Mouse (Mus musculus) gastrocnemius, postnatal 14 days (tissue): ENCODE measurements at regions not wholly inside any gene's neighbourhood (a gene's known extent, or its start where the extent isn't known, plus 50 kb on each side); places are given as distances from the start of the nearest gene placed in this dataset.

Experiments
- DNase-seq: peaks from one replicate; pipeline ENCODE4 v3.0.0; 2021; ENCODE audit warnings: mixed read lengths
- intact Hi-C: fragments of 180-260 bp; cut with DNase I; formaldehyde crosslinking; loops from one replicate; pipeline ENCODE4 v1.15.1; 2025; ENCODE audit warnings: low total_unique reads

DNA sequence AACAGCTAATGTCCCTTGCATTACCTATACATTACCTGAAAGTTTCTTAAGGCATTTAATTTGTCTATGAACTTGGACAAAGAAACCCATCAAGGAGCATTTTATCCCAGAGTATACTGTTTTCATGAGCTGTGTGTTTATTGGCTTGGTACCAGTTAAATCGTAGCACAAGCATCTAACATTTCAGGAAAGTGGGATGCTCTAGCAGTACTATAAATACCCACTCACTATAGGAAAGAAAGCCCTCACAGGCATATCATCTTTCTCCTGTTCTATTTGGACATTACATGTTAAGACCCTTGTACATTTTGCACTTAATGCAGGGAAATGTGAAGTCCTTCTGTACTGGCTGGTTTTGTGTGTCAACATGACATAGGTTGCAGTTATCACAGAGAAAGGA lies 163.9 kb downstream of the Ptprc start:
- no peak for DNase-seq
- intact Hi-C loops = no loop called here

DNA sequence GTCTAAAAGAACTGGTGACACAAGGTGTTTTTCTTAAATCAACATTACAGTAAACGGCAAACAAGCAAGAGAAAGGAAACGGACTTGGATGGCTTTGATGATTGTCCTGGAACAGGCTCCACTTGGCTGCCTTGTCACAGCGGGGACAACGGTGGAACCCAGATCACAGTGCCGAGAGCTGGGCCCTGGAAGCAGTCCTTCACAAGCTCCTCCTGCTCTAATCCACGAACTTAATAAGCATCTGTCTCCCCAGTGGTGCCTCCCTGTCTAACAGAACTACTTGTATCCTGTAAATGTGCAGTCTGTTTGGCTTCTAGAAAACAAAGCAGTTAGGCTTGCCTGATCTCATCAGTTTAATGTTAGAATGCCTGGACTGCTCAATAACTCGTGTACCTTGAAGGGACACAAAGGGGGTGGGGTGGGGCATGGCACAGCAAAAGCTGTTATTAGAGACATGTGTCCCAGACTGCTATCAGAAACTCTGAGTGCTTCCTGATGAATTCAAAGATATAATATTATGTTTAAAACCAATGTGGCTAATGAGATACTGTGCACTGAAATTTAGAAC lies 164.5 kb downstream of the Ptprc start:
- peak; percentile 15 for DNase-seq
- intact Hi-C loops = no loop called here

DNA sequence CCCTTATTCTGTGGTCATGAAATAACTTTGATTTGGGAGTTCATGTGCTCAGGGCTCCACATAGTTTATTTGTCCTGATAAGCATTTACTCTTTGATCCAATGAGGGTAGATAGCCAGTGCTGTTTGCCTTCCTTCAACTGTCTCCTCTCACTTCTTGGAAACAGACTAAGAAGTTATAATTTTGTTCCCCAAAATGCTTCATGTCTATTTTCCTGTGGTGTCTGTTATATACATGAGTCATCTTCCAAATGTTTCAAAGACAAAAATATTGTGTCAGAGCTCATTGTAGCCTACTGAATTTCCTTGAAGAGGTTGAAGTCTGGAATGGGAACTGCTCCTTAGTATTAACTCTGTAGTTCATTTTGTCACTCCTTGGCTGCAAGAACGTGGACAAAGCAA lies 168.7 kb downstream of the Ptprc start:
- no peak for DNase-seq
- intact Hi-C loops = no loop called here

DNA sequence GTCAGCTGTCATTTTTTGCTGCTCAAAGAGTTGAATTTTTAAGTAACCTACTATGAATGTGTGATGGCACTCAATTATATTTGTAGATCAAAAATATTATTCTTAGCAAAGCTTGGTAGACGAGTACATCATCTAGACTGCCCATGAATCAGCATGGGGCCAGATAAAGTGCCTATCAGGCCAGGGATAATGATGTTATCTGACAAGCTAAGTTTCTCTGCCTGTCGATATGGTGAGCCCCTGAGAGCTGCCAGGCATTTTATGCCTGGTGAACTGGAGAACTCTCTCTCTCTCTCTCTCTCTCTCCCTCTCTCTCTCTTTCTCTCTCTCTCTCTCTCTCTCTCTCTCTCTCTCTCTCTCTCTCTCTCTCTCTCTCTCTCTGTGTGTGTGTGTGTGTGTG lies 171.2 kb downstream of the Ptprc start:
- intact Hi-C loops = no loop called here
- no peak for DNase-seq

DNA sequence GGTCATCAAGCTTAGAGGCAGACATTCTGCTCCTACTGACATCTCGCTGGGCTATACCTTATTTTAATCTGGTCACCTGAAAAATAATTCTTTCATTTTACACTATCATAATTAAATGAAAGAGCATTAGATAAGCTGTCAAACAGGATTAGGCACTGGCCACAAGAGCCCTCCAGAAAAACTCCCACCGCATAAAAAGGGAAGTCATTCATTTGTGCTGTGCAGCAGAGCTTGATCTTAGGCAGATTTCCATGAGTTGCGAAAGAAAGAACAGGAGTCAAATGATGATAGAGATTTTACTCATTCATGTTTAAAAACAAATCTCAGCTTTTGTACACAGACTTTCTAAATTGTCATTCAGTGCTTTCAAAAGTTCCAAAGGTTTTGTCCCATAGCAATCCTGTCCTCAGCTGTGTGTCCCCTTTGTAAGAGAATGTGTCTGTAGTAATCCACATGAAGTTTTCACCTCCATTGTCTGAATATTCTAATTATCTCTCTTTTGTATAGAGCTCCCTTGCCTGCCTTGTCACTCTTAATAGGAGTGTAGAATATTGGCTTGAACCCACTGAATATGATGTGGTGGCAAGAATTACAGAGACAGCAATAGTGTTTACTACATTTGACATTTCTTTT lies 176.1 kb downstream of the Ptprc start:
- intact Hi-C loops = no loop called here
- DNase-seq = no peak

DNA sequence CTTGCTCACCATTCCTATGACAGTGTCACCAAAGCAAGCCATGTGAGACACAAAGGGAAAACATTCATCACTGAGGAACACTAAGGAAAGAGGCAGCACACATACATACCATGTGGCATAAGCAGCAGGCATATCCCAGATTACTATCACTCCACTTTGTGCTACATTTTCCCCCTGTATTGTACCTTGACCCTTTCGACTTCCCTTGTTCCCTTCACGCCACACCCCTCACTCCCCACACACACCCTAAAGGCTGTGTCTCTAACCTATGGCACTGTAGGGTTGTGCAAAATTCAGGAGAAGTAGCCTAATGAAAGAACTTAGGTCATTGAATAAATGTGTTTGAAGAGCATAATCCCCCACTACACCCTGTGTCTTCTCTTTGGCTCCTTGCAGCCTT lies 179.5 kb downstream of the Ptprc start:
- intact Hi-C loops = no loop called here
- DNase-seq = no peak

DNA sequence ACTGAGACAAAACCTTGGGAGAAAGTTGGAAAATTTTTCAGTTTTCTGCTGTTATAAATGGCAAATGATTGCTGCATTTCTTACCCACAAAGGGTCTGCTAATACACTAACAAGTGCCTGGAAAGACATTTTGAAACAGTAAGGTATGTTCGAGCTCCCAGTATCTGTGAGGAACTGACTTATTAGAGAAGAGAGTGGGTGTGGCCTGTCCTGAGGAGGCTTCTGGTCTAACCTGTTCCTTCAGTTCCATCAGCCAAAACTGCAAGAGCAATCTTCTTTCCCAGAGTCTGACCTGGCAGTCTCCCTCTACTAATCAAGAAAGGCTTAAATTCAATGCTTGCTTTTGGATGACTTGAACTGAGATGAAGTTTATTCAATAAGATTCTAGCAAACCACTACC lies 183.6 kb downstream of the Ptprc start:
- intact Hi-C loops = no loop called here
- DNase-seq = no peak

DNA sequence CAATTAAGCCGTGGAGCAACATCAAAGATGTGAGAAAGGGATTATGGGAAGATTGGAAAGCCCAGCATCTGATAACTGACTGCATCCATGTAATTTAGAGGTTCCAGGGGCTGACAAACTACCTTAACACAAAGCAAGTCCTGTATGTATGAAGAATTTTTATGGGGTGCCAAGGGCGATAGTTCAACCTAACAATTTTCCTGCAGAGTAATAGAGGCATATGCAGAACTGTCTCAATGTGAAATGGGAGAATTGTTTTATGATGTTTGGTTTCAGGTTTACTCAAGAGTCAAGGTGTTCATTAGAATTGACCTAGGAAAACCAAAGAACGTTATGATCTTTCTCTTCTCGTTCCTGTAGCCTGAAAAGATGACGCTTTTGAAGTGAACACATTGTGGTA lies 184.1 kb downstream of the Ptprc start:
- no peak for DNase-seq
- intact Hi-C loops = no loop called here

DNA sequence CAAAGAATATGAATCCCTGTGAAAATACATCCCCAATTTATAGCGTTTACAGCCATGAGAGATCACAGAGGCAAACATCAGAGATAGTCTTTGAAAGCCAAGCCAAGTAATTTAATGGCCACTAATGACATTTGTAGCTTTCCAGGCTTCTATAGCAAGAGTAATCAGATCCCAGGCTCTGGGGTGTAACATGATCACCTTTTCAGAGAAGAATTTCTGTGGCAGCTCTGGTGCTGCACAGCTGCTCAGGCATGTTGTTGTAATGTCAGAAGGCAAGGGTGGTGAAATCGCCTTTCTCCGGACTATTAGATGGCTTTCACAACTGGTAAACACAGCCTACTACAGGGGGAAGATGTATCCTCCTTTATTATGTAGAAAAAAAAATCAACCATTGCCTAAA lies 202.1 kb downstream of the Ptprc start:
- intact Hi-C loops = no loop called here
- peak; percentile 5 for DNase-seq

DNA sequence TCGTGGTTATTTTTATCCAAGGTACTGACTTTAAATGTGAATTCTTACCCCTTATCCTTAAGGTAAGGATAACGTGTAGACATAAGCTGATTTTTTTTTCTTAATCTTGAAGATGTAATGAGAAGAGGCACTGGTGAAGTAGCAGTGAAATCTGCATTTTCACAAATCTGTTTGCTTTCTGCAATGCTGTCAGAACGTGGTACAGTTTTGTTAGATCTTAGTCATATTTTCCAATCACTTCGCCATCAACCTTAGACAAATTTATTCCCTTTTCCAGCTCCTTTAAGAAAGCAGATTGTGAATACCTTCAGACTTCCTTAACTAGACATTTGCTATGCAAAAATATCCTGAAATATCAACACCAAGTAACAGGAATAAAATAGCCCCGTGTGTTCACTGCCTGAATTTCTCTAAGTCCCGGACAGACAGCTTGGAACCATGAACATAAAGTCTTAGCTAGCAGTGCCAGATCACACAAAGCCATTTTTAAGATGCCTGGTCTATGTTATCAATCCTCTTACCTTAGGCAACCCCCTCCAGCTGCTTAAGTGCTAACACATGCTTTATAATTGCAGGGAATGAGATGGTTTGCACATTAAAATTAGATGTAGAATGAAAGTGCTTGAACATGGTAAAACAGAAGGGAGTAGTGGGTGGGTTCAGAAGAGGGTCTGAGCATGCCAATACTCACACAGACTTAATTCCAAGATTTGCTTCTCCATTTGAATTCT lies 202.7 kb downstream of the Ptprc start:
- intact Hi-C loops = no loop called here
- no peak for DNase-seq

DNA sequence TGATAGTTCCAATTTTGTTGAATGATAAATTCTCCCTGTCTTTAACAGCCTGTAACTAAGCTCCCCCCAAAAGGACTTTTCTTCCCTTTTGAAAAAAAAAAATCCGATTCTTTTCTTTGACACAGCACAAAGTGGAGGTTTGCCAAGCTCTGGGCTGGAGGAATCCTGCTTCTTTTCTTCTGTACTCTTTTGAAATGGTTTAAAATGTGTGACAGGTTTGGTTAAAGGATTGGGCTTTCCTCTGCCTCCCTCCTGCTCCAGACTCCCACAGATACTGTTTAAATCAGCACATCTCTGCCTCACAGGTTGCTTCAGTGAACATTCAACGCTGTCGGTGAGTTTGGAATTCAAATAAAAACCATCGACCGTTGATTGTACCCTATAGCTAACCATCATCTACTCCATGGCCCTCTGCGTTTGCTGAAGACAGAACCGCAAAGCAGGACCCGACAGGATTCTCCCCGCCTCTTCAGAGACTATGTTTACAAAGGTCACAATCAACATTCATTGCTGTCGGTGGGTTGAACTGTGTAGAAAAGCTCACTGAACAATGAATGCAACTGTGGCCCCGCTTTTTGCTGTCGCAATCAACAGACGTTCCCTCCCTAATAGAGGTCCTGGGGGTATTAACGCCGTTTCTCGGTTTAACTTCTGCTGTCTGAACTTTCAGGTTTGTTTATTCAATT lies 209.2 kb downstream of the Ptprc start:
- no peak for DNase-seq
- intact Hi-C loops = no loop called here

DNA sequence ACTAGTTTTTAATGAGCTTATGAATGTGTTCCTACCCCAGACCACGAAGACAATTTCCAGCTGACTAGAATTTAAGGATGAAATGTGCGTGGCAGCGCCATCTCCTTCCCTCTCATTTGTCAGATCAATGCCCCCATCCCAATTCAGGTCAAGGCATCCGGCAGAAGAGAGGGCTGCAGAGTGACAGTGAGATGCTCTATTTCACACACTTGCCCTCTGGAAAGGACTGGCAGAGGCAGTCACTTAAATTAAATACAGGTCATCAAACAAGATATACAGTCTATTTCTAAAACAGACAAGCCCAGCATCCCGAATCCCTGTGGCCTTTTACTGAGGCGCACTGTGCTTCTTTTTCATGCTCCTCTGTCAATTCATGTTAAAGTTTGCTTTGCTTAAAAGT lies 211.9 kb downstream of the Ptprc start:
- intact Hi-C loops = no loop called here
- DNase-seq = no peak

DNA sequence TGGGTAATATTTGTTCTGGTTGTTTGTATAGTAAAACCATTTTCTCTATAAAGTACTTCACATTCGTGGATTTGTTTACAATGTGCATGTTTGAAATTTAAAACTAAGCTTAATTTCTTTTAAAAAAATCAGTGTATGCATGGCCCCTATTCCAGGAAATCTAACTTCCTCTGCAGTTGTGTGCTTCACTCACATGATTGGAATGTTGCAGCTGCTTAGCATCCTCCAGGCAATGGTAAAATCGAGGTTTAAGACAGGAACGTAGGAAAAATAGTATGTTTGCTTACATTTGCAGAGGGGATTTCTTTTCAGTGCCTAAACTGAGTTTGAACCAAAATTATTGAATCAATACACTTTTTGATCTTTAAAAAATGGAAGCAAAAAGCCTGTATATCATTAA lies 217.5 kb downstream of the Ptprc start:
- intact Hi-C loops = no loop called here
- DNase-seq = no peak

DNA sequence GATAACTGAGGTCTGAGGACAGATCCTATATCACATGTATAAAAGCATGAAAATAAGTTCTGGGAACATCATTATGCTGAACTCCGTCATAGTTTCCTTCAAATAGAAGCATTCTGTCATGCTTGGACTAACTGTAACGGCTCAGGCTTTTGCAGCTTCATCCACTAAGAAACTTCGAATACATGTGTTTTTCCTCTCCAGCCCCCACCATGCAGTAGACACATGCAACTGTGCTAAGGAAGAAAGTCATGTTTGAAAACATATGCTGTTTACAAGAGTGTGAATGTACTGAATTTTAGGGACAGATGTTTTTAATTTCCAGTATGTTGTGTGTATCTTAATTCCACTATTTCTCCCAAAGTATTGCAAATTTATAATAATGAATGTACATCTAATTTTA lies 219.5 kb downstream of the Ptprc start:
- intact Hi-C loops = no loop called here
- no peak for DNase-seq

DNA sequence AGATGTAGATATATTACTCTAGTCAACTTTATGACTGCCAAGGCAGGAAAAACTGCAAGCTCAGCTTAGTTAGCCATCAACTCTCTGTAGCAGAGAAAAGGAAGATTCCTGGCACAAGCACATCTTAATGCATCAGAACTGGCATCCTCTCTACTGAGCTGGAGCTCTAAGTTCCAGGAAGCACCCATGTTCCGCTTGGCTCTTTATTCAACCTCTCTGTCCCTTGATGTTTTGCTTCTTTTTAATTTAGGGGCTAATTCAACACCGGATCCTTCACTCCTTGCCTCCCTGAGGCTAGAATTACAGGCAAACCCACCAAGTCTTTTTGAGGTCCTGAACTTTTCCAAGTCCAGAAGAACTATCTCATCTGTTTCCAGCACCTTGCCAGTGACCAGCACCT lies 220.4 kb downstream of the Ptprc start:
- no peak for DNase-seq
- intact Hi-C loops = no loop called here

DNA sequence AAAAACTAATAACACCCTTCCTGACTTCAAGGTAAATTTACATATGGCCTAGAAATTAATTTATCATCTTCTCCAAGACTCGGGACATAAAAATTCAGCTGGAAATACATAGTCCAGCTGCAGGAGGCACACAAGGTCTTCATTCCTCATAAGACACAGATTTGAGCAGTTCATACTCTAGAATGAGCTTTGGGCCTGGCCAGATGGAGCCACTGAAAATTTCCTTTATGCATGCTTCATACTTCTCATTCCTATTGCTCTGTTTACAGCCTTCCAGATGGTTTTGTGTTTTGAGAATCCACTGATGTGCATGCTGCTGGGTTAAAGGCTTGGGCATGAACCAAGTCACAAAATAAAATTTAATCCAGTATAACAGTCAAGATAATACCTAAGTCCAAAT lies 222.1 kb downstream of the Ptprc start:
- intact Hi-C loops = no loop called here
- DNase-seq = no peak

DNA sequence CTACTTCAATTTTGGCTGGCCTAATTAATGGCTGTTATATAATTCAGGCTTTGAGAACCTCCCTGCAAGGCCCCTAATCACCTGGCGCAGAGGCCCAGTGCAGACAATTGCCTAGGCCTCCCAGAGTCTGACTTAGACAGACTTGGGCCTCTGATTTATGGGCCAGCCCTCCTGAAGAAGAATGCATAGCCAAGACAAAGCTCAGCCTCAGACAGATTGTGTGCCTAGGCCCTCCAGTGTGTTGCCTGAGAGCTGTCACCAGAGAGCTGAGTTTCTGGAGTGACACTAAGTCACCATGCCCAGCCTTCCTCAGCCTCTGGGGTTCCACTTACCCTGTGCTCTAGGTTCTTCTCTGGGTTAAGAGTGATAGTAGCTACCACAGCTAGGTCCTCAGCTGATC lies 222.7 kb downstream of the Ptprc start:
- intact Hi-C loops = no loop called here
- no peak for DNase-seq

DNA sequence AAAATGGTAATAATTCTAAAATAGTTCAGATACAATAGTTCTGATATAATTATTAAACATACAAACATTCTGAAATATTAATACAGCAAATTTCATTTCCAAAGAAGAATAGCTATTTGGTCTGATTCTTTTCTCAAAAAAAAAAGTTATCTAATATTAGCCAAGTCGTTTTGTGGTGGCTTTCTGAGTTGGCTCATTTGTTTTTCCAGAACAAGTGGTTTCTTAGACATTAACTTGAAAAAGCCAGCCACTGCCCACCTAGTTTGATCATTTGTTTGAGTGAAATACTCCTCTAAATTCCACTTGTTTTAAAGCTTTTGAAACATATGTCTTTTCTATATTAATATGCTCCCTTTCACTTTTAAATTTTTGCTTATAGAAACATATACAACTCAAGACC lies 227.6 kb downstream of the Ptprc start:
- DNase-seq = no peak
- intact Hi-C loops = no loop called here

DNA sequence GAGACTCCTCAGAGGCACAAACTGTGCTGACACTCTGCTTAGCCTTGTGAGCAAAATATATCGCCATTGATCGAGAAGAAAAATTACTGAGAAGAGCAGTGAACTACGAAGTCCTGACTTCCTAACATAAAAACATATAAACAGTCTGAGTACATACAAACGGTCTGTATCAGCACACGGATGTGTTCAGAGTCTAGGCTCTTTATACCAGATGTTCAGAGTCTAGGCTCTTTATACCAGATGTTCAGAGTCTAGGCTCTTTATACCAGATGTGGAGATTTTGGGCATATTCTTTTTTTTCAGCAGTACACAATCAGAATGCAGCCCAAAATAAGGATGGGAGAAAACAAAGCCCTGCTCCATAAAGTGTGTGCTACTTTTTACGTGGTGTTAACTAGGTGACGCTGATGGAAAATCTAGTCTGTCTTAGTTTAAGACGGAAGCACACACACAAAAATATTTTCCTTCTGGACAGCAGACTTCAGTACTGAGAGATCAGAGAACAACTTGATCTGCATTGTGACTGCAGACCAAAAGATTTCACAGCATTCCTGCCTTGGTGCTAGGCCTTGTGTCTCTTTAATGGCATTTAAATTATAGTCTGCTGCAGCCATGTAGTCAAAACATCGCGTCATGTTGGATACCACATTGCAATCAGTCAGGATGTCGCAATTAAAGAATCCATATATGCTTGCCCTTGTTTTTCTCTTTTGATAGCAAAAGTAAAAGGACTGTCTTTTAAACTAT lies 233.6 kb downstream of the Ptprc start:
- intact Hi-C loops = no loop called here
- DNase-seq = no peak

DNA sequence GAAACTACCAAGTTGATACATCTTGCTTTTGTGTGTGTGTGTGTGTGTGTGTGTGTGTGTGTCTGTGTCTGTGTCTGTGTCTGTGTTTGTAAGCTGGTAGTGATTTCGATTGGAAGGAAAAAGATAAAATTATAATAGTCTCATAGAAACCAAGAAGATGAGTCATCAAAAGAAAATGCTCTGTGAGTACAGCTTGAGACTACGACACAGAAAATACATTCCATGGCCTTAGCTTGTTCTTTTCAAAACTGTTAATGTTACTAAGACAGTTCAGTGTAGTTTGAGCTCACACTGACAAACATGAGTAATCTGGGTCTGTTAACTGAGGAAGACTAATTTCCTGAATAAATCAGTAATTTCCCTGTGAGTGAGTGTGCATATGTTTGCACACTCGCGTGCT lies 239.8 kb downstream of the Ptprc start:
- intact Hi-C loops = no loop called here
- DNase-seq = no peak
